Mouse (Mus musculus) intestine, postnatal 0 days (tissue): ENCODE measurements around the gene Cblc. TPM values are rescaled to one million over a fixed set of nuclear protein-coding genes. Genes with fewer than 3 reads are reported as not detected.

Source experiments
- ATAC-seq: fragments of 200-750 bp; cut with Nextera tagmentation; 2 replicates; pipeline ENCODE4 v1.8.0; 2017; ENCODE audit warnings: mild to moderate bottlenecking, moderate TSS enrichment, moderate library complexity
- H3K27ac ChIP-seq: fragments of 300-500 bp; sonication (generic); 2 replicates; pipeline ENCODE4 v1.5.1; 2014; ENCODE audit warnings: mild to moderate bottlenecking, low read depth, low read length, moderate library complexity
- H3K27me3 ChIP-seq: fragments of 300-500 bp; sonication (generic); replicated peaks from 2 replicates; pipeline ENCODE4 v1.6.1; 2014; ENCODE audit warnings: low read length, mixed read lengths; ENCODE audit not compliant: control insufficient read depth, insufficient read depth
- H3K36me3 ChIP-seq: fragments of 300-500 bp; sonication (generic); 2 replicates; pipeline ENCODE4 v1.6.1; 2014; ENCODE audit warnings: mild to moderate bottlenecking, moderate library complexity; ENCODE audit not compliant: control insufficient read depth, insufficient read depth
- H3K4me1 ChIP-seq: fragments of 300-500 bp; sonication (generic); replicated peaks from 2 replicates; pipeline ENCODE4 v1.6.1; 2014; ENCODE audit warnings: antibody characterized with exemption, low read length, mixed read lengths; ENCODE audit not compliant: control insufficient read depth, insufficient read depth
- H3K4me2 ChIP-seq: fragments of 300-500 bp; sonication (generic); replicated peaks from 2 replicates; pipeline ENCODE4 v1.6.1; 2014; ENCODE audit warnings: low read depth, mild to moderate bottlenecking, moderate library complexity
- H3K4me3 ChIP-seq: fragments of 300-500 bp; sonication (generic); 2 replicates; pipeline ENCODE4 v1.5.1; 2014; ENCODE audit warnings: low read depth, low read length
- H3K9ac ChIP-seq: fragments of 300-500 bp; sonication (generic); 2 replicates; pipeline ENCODE4 v1.6.1; 2014; ENCODE audit warnings: mild to moderate bottlenecking, low read depth, low read length
- H3K9me3 ChIP-seq: fragments of 300-500 bp; sonication (generic); 2 replicates; pipeline ENCODE4 v1.6.1; 2016; ENCODE audit warnings: mixed run types; ENCODE audit not compliant: control insufficient read depth
- CTCF ChIP-seq: sonication (generic); IDR thresholded peaks from 2 replicates; pipeline ENCODE4 v1.5.1; 2016; ENCODE audit warnings: low read depth, mild to moderate bottlenecking, control low read depth, antibody characterized with exemption, moderate library complexity
- WGBS: fragments of 180-500 bp; shearing (Covaris S2); extraction: QIAGEN DNeasy Blood & Tissue Kit; methylation state at CpG from one replicate; pipeline ENCODE4 v1.1.7; 2014; 5-methylcytosine and 5-hydroxymethylcytosine counted together
- polyA plus RNA-seq: library from polyadenylated mRNA; unstranded; fragments of >200 nt; fragmentation: Nextera tagmentation; extraction: Ambion mirVana; gene quantifications from 2 replicates; pipeline ENCODE4 v1.2.1, GENCODE M21; 2015

Gene Cblc
- polyA plus RNA-seq, 1 experiment from 2014 or later, result 54.8 TPM

- ATAC-seq, result no peak
- Histone ChIP-seq H3K36me3 (peaks cover 25% of the 10 kb centered on the region; the same call in 1 of the 2 replicates), H3K4me3 (no peak overlapping the region), H3K4me1 (0 out of 2 replicates have a peak, but pooled peaks cover under 1% of the 10 kb centered on the region), H3K27ac (no peak overlapping the region), H3K9me3 (no peaks in the 10 kb centered on the region), H3K9ac (no peak overlapping the region), H3K27me3 (no peaks in the 10 kb centered on the region), H3K4me2 (no peak overlapping the region)
- 78% methylated on average over 4 of the region's 4 CpGs for WGBS
- TF ChIP-seq CTCF, result peak; percentile 43
Observed at GRCm38 (mm10) chr7:19779903-19780302, 16.7 kb downstream of the Cblc start.

DNA sequence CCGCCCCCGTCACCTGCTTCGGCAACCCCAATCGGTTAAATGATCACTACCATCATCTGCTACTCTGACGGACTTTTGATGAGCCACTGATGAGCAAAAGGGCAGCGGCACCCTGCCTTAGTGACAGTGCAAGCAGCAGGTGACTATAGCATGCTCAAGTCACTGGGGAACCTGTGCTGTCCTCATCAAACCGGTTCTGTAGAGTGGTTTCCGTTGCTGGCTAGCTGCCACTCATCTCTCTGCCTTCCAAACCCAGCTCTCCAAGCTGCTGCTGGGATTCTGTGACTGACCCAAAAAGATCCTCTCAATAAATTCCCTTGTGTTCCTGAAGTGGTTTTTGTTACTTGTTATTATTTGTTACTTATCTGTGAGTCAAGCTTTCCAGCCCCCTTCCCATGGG is 18.0 kb downstream of the Cblc start:
- ATAC-seq, result no peak
- H3K4me2 ChIP-seq, result no peak overlapping the region
- H3K27me3 ChIP-seq, result no peaks in the 10 kb centered on the region
- no peak for TF ChIP-seq CTCF
- no peak overlapping the region for H3K27ac ChIP-seq
- no peaks in the 10 kb centered on the region for H3K4me1 ChIP-seq
- H3K9me3 ChIP-seq, result no peaks in the 10 kb centered on the region
- no peak overlapping the region for H3K4me3 ChIP-seq
- peaks cover 23% of the 10 kb centered on the region; the same call in 1 of the 2 replicates for H3K36me3 ChIP-seq
- WGBS, result 80% methylated on average over 8 of the region's 8 CpGs
- no peak overlapping the region for H3K9ac ChIP-seq

DNA sequence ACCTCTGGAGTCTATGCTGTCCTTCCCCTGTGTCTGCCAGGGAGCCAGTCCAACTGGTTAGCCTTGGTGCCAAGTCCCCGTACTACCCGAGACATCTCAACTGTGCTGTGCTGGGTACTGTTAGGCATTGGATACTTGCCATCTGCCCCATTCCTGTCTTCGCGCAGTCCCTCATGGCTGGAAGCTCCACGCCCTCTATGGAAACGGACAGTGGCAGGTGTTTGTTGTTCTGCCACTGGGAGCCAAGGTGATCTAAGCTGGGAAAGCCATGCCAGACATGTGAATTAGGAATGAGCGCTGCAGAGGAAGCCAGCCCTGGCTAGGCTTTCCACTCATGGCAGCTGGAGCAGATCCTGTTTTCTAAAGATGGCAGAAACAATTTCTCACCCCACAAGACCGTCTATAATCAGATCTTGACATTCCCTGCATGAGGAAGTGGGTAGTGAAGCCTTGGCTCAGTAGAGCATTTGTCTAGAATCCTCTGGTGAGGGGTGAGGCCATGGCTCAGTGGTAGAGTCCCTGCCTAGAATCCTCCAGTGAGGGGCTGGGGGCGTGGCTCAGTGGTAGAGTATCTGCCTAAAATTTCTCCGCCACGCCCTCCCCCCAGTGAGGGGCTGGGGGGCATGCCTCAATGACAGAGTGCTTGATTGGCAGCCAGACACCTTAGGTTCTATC is 19.4 kb downstream of the Cblc start:
- 80% methylated on average over 11 of the region's 11 CpGs for WGBS
- no peak overlapping the region for H3K27ac ChIP-seq
- ATAC-seq, result no peak
- no peak overlapping the region for H3K4me3 ChIP-seq
- TF ChIP-seq CTCF, result no peak
- H3K9ac ChIP-seq, result no peak overlapping the region
- H3K4me2 ChIP-seq, result no peak overlapping the region
- no peaks in the 10 kb centered on the region for H3K4me1 ChIP-seq
- H3K36me3 ChIP-seq, result peaks cover 15% of the 10 kb centered on the region; the same call in 1 of the 2 replicates
- no peaks in the 10 kb centered on the region for H3K9me3 ChIP-seq
- no peaks in the 10 kb centered on the region for H3K27me3 ChIP-seq

DNA sequence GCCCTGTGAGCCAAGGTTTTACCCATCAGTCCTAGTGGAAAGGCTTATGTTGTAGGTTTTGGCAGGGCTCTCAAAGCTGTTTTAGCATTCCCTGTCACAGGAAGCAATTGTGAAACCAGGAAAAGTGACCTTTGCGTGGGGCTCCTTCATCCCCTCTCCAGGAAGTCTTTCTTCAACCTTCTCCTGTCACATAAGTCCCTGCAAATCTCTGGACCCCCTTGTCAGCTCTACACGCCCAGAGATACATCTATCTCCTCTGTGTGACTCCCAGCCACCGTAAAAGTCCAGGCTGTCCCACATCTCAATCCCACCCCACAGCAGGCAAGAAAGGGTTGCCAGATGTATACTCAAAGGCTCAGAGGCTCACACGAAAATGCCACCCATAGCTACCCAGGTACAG is 24.9 kb downstream of the Cblc start:
- WGBS, result 60% methylated on average over 4 of the region's 4 CpGs
- TF ChIP-seq CTCF, result no peak
- H3K4me1 ChIP-seq, result no peaks in the 10 kb centered on the region
- H3K36me3 ChIP-seq, result no peaks in the 10 kb centered on the region
- no peak overlapping the region for H3K4me2 ChIP-seq
- H3K27ac ChIP-seq, result no peak overlapping the region
- H3K4me3 ChIP-seq, result no peak overlapping the region
- no peaks in the 10 kb centered on the region for H3K27me3 ChIP-seq
- no peak overlapping the region for H3K9ac ChIP-seq
- no peaks in the 10 kb centered on the region for H3K9me3 ChIP-seq
- no peak for ATAC-seq

DNA sequence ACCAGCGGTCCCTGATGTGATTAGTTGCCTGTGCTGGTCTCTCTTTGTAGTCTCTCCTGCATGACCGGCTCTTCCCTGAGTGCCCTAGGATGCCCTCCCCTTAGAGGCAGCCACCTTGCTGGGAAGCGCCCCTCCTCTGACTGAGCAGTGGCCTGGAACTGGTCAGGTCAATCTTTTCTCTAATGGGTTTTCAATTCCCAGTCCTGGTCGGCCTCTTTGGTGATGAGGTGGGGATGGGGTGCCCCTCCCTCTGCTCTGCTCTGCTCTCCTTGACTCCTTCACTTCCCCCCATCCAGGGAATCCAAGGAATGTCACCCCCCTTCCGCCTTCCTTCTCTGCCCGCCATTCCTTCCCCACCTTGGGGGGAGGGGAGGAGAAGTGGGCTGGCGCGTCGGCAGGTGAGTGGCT is 25.6 kb downstream of the Cblc start, which contains the start of gene Bcam:
Bcam (minus strand) TSS at position 33 of the 408 bp plus-strand sequence.
- H3K9me3 ChIP-seq, result no peaks in the 10 kb centered on the region
- no peak; the same call in 1 of the 2 replicates for ATAC-seq
- WGBS, result 4% methylated on average over 9 of the region's 9 CpGs

DNA sequence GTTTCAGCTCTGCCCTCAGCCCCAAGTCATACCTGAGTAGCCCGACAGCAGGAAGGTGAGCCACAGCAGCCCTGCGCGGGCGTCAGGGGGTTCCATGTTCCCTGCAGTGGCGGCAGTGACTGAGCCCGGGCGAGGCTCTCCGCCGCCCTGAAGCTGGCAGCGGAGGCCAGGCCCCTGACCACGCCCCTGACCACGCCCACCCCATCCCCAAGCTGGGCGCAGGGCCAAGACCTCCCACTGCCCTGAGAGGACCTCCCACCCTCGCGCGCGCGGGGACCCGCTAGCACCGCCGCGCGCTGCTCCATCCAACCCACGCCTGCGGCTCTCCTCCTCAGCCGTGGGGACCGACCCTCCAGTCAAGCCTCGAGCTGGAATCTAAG is 26.2 kb downstream of the Cblc start:
- Histone ChIP-seq H3K9ac (peak overlapping the region; percentile 51), H3K36me3 (no peaks in the 10 kb centered on the region), H3K9me3 (no peaks in the 10 kb centered on the region), H3K4me2 (peak overlapping the region; percentile 84), H3K27me3 (no peaks in the 10 kb centered on the region), H3K4me1 (no peaks in the 10 kb centered on the region), H3K4me3 (peak overlapping the region; percentile 46), H3K27ac (no peak overlapping the region)
- TF ChIP-seq CTCF, result no peak
- WGBS, result under 1% methylated on average over 28 of the region's 28 CpGs
- ATAC-seq, result peak; percentile 62

More for the DNA sequence above, 25.6 kb downstream of the Cblc start, which contains the start of gene Bcam:
- Histone ChIP-seq H3K4me2 (peak within 1 kb of the TSS; percentile 84), H3K36me3 (no peaks in the 10 kb centered on the region), H3K27me3 (no peaks in the 10 kb centered on the region), H3K9ac (peak within 1 kb of the TSS; percentile 51), H3K4me3 (peak within 1 kb of the TSS; percentile 46), H3K27ac (no peak within 1 kb of the TSS), H3K4me1 (no peaks in the 10 kb centered on the region)
- no peak for TF ChIP-seq CTCF
